Mouse (Mus musculus): Measurements from ENCODE around the gene Asgr1.

Asgr1 gene

DNA sequence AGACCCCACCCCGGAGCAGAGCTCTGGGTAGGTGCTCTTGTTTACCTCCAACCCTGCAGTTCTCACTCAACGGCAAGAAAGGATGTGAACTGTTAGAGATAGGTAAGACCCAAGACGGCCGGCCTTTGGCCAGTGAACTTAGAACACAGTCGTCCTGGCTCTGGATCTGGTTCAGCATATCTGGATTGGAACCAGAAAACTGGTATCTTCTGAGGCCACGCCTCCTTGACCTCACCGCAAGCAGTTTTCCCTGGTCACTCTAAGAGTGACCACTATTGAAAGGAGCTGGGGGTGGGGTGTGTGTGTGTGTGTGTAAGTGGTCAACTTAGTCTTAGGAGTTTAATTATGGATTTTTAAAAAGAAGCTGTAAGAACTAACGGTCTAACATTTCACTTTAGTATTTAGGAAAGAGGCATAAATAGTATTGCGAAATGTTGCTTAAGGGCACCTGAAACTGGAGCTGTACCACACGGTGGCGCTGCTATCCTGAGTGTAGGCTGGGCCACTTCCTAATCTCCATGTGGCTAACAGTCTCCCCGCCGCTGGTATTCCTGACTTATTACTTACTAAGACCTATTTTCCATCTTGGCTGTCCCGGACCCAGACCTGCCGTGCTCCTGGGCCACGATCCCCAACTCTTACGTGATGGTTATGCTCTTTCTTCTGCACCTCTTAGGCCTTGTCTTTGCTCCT, 20.6 kb downstream of the Asgr1 start:
- DNase-seq, result peak; percentile 85

DNA sequence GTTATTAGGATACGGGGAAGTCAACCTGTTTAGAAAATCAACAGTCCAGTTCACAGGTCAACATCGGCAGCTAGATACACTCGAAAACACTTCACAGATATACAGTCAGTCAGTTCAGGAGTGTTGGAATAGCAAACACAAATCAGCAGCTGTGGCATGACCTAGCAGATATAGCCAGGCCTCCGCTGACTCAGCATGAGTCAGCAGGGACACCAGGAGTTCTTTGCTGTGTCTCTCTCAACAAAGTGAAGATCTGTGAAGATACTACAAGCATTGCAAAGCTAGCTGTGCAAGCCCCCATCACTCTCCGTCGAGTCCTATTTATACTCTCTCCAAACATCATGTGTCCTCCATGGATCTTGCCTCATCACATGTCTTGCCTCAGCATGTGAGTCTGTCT, 21.7 kb downstream of the Asgr1 start:
- no peak for DNase-seq

DNA sequence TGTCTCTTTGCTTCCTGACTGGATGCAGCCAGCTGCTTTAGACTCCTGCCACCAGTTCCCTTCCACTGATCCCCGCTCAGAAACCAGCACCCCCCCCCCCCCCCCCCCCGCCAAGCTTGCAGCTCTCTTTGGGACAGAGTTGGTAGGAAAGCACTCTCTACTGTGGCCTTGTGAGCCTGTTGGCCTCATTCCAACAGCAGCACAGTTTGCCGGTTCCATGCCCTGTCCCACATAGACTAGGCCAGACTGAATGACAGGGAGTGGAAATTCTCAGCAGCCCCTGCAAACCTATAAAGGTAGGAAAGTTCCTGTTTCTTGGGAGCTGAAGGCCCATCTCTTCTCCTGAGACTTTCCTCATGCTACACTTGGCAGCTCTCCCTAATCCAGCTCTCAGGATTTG, 23.6 kb downstream of the Asgr1 start:
- DNase-seq, result no peak

- DNase-seq, result no peak
Measured at GRCm38 (mm10) chr11:70079175-70079574, 25.3 kb downstream of the Asgr1 start.

DNA sequence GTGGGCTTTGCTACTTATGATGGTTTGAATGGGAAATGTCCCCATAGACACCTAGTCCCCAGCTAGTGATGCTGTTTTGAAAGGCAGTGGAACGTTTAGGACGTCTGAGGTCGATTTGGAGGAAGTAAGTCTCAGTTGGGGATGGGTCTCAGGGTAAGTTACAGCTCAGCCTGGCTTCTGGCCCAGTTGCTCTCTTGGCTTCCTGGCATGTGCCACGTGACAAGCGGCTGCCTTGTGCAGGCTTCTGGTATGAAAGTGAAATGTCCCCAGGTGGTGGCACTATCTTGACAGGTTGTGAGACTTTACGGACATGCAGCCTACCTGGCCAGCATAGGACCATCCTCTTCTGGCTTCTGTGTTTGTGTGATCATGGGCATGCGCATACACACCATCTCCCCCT, 26.0 kb downstream of the Asgr1 start:
- DNase-seq, result peak; percentile 46

DNA sequence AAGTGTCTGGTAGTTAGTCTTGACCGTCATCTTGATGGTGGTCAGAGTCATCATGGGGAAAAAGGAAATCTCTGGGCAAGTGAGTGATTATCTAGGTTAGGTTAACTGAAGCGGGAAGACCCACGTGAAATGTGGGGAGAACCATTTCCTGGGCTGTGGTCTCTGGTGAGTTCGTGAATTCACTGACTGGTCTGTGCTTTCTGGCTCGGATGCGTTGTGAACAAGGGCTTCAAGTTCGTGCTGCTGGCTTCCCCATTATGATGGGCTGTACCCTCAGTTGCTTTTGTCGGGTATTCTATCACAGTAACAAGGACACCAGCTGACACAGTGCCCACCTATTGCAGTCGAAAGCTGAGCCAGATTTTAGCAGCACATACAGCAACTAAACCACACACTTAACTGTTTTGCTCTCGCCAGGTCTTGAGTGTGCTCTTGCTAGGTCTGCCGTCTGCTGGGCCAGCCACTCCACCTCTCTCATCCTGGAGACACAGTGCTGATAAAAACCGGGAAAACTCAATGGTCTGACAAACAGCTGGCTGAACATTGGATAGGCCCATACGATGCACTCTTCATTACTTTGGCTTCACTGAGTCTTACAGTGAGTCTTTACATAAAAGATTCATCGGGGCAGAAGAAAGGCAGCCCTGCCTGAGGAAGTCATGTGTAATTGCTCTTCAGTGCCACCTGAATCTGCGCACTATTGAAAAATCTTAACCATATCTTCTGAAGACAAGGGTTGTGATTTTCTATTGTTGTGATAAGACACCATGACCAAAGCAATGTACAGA, 27.1 kb downstream of the Asgr1 start:
- DNase-seq, result no peak

DNA sequence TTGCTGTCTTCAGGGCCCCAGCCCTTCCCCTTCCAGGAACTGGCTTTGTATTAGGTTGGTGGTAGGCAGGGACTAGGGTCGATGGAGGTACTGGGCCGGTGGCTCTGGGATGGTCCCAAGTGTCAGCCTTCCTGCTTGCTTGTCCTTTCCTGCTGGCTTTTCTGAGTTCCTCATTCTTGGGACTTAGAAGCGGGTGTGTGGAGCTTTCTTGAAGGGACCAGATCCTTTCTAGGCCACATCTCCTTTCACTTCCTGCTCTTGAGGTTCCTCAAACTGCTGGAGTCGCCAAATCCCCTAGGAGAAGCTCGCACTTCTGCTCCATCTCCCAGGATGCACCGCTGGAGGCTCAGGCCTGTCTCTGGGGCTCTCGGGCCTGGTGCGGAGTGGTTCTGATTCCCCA, 30.7 kb downstream of the Asgr1 start:
- DNase-seq, result no peak

DNA sequence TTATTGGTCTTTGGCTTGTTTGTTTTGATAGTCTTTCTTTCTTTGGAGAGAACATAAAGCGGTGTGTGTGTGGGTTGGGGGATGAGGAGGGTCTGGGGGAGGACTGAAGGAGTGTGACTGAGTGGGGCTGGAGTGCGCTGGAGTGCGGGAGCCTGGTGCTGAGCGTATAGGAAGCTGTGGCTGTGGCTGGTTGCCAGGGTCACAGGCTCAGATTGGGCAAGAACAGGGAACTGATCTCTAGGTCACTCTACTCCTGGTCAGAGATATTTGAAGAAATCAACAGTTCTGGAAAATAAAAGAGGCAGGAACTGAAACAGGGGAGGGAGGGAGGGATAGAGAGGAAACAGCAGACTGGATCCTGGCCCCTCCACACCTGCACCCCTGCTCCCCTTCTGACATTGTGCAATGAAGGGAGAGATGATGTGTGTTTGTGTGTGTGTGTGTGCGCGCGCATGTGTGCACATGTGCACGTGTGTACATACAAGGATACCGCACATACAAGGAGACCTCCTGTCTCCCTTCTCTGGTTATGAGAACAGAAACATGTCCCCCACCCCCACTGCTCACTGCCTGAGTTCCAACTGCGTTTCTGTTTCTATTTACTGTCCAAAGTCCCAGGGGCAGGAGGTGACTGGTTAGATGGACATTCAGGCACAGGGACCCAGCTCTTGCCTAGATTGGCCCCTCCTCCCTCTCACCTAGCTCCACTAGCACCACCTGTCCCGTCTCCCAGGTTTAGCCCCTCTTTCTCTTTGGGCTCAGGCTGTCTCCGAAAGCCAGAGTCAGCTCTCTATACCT, 38.3 kb downstream of the Asgr1 start, which contains the start of gene Asgr2:
Asgr2 (plus strand) TSS at position 659 of the 798 bp plus-strand sequence.
- no peak for DNase-seq

- no peak for DNase-seq
Measured at GRCm38 (mm10) chr11:70097396-70097795, 43.5 kb downstream of the Asgr1 start.

GRCm38 (mm10) chr11:70099102-70099501, 45.2 kb downstream of the Asgr1 start:
- no peak for DNase-seq

DNA sequence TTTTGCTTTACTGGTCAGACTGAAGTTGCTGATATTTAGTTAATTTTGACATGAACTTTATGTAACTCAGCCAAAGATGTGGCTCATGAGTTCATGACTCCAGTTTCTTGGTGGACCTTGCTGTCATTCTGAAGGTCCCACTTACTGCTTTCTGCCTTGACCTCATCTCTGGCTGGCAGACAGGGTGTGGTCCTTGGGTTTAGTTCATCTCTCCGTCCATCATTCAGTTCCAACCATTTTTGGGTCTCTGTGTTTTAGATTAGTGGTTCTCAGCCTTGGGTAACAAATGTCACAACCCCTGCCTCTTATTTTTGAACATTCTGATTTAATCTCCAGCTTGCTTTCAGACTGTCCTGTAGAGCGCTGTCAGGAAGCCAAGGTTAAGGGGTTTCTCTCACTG, 45.9 kb downstream of the Asgr1 start:
- no peak for DNase-seq

GRCm38 (mm10) chr11:70103701-70104315, 49.9 kb downstream of the Asgr1 start:
- no peak for DNase-seq

GRCm38 (mm10) chr11:70107085-70107484, 53.2 kb downstream of the Asgr1 start:
- no peak for DNase-seq

Measured in kidney, adult 18-20 months (tissue).